In genomic region chr11:100887764-100888163, GRCm38 (mm10) we compare ENCODE assay signal across 1 mouse cellular context.
TF ChIP-seq lines count a peak whose summit lies in the region.

No protein-coding gene starts in this region.

TF ChIP-seq in MEL, 35 proteins besides CTCF, POLR2A, EP300 and RAD21 (continued from another document):
- TF ChIP-seq KAT2A (conservative IDR thresholded peaks at IDR 0.05; ENCODE audit: low read depth, low read length) (no peak), CHD1 (IDR thresholded peaks at IDR 0.05; ENCODE audit: low read depth, low read length) (no peak)
